Mouse (Mus musculus) large intestine, adult 2 months (tissue): ENCODE data around the gene Sptbn2. TPM values are rescaled to one million over a fixed set of nuclear protein-coding genes. Genes with fewer than 3 reads are reported as not detected.

Experiments used
- DNase-seq: peaks from one replicate; pipeline ENCODE4 v3.0.0-alpha.2; 2012; ENCODE audit warnings: low read depth, low spot score
- WGBS: fragments of 180-500 bp; shearing (Covaris S2); methylation state at CpG from one replicate; pipeline ENCODE4 v1.1.7; 2018; 5-methylcytosine and 5-hydroxymethylcytosine counted together
- polyA plus RNA-seq: library from polyadenylated mRNA; depleted of rRNA; stranded (reverse); fragments of >200 nt; gene quantifications from 2 replicates; pipeline ENCODE4 v1.2.3, GENCODE M21; 2012; rRNA removed

The Sptbn2 gene
- polyA plus RNA-seq, result 0.12 and 0.15 TPM in 2 replicates

DNA sequence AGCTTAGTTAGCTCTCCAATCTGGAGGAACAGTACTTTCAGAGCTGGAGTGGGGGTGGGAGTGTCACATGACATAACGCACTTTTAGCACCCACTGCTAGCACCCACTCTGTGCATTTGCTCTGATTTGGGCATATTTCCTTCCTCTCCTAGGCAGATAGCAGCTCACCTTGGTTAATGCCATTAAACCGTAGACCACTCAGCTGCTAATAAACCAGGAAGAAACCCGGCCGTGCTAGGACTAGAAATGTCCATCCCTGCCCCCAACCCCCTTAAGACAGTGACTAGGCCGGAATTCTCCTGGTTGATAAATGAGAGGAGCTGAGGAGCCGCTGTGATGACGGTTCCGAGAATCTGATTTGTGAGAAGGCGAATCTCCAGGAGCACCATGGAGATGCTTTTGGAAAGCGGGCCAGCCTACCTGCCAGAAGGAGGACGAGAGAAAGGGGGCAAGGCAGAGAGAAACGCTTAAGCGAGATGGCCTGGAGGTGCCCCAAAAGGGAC lies at the start of gene Sptbn2:
Gene Sptbn2 (plus strand): TSS at position 70 of the 503 bp plus-strand sequence.
- WGBS, result 64% methylated on average over 13 of the region's 13 CpGs
- no peak for DNase-seq

DNA sequence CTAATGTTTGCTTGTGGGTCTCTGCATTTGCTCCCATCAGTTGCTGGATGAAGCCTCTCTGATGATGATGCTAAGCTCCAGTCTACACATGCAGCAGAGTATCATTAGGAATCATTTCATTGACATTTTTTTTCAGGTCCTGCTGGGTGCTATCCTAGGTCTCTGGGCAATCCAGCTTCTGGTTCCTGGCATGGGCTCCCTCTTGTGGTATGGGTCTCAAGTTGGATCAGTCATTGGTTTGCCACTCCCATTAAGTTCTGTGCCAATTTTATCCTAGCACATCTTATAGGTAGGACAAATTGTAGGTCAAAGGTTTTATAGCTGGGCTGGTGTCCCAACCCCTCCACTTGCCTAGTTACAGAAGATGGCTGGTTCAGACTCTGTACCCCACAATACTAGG lies 44.2 kb upstream of the Sptbn2 start:
- DNase-seq, result no peak

GRCm38 (mm10) chr19:4670776-4671175 lies 40.2 kb upstream of the Sptbn2 start:
- DNase-seq, result peak; percentile 47
- WGBS, result 15% methylated on average over 4 of the region's 4 CpGs

- WGBS, result 24% methylated on average over 6 of the region's 6 CpGs
- peak; percentile 24 for DNase-seq
Observed at GRCm38 (mm10) chr19:4672401-4672800, 38.6 kb upstream of the Sptbn2 start.

GRCm38 (mm10) chr19:4694346-4694745 lies 16.6 kb upstream of the Sptbn2 start:
- WGBS, result 44% methylated on average over 3 of the region's 3 CpGs
- no peak for DNase-seq

GRCm38 (mm10) chr19:4697121-4697520 lies 13.8 kb upstream of the Sptbn2 start:
- 87% methylated on average over 3 of the region's 3 CpGs for WGBS
- no peak for DNase-seq

GRCm38 (mm10) chr19:4697721-4698120 lies 13.2 kb upstream of the Sptbn2 start:
- DNase-seq, result no peak
- 80% methylated on average over 9 of the region's 9 CpGs for WGBS

DNA sequence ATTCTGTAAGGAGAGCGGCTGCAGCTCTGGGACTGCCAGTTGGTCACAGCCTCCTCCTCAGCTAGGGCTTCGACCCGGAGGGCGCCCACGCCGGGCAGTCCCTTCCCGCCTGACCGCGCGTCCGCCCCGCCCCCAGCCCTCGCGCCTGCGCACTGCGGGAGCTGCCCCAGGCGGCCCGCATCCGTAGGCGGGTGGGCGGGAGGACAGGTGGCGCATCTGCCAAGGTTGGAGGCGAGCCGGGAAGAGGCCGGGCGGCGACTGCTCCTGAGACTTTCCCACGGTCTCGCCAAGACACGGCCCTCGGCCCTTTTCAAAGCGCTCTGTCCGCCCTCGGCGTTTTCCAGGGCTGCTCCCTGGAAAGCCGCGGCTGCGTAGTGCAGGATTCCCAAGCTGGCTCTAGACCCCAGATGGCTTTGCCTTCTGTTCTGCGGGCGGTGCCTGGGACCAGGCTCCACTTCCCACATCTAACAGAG lies 12.7 kb upstream of the Sptbn2 start, which contains the start of gene Gm960:
Gene Gm960 (minus strand): TSS at position 464 of the 473 bp plus-strand sequence.
- no peak for DNase-seq
- WGBS, result under 1% methylated on average over 40 of the region's 40 CpGs

DNA sequence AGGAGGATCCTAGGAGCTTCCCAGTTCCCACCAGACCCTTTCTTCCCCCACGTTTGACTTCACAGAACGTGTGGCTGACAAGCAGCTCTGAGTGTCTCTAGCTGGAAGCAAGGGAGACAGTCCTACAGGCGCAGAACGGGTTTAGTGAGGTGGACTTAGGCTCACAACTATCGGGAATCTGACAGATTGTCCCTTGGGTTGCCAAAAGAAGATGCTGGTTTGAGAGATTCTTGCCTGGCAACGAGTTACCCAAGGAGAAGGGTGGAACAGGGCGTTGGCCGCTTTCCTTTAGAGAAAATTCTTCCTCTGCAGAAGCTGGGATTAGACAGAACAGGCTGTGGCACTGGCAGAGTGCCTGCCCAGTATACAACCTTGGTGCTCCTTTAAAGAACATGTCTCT lies 12.1 kb upstream of the Sptbn2 start:
- DNase-seq, result no peak
- WGBS, result 20% methylated on average over 8 of the region's 8 CpGs

DNA sequence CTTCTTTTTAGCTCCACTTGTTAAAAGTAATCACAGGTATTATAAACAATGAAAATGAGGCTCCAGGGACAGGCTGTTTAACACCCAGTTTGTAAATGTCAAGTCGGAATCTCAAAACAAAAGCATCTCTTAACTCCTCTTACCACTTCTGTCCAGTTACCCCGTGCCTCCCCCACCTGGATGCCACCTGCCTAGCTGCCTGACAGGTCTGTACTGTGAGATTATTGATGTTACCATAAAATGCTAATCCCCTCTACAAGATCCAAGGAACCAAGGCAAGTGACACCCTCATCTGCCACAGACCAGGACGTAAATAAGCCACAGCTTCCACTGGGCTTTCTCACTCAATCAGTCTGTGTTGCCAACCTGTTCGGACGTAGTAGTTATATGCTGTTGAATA lies 11.1 kb upstream of the Sptbn2 start:
- DNase-seq, result no peak
- WGBS, result 61% methylated on average over 5 of the region's 5 CpGs

GRCm38 (mm10) chr19:4700656-4701055 lies 10.3 kb upstream of the Sptbn2 start:
- WGBS, result 75% methylated on average over 8 of the region's 8 CpGs
- no peak for DNase-seq

DNA sequence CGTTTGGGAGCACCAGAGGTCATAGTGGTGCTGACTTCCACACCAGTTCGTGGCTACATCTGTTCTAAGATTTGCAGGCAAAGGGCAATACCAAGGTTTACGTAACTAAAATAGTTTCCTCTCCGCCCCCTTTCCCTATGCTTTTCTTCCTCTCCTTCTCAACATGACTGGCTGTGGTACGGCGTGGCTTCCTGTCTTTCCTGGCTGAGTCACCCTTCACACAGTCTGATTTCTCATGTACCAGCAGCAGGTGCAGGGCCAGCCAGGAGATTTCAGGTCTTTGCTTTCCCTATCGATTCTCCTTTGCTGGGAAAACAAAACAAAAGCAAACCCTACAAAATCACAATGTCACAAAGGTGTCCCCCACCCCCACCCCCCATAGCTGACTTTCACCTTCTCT lies 9.7 kb upstream of the Sptbn2 start:
- WGBS, result 20% methylated on average over 7 of the region's 7 CpGs

GRCm38 (mm10) chr19:4708765-4709164 lies 2.2 kb upstream of the Sptbn2 start:
- DNase-seq, result no peak
- 64% methylated on average over 10 of the region's 10 CpGs for WGBS

More for the DNA sequence above, 9.7 kb upstream of the Sptbn2 start:
- no peak for DNase-seq

DNA sequence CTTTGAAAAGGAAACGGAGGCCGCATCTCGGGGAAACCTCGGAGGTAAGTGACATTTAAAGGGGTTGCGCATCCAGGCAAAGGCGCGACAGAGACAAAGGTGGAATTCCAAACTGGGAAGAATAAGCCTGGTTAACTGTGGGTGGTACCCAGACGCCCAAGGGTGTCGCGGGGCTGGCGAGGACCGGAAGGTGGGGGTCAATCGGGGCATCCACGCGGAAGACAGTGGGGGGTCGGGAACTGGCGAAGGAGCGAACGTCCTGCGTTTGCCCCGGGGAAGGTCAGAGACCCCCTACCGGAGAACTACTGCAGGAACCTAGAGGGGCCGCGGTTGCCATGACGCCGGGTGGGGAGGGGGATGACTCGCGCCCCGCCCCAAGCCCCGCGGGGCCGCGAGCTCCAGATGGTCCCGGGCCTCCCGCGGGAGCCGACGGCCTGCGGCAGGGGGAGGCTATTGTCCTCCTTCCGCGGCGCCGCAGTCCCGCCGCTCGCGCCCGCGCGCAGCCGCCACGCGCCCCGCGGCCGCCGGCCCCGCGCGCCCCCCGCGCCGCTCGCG lies 711 bp downstream of the Sptbn2 start:
- 5% methylated on average over 61 of the region's 65 CpGs for WGBS
- no peak for DNase-seq

DNA sequence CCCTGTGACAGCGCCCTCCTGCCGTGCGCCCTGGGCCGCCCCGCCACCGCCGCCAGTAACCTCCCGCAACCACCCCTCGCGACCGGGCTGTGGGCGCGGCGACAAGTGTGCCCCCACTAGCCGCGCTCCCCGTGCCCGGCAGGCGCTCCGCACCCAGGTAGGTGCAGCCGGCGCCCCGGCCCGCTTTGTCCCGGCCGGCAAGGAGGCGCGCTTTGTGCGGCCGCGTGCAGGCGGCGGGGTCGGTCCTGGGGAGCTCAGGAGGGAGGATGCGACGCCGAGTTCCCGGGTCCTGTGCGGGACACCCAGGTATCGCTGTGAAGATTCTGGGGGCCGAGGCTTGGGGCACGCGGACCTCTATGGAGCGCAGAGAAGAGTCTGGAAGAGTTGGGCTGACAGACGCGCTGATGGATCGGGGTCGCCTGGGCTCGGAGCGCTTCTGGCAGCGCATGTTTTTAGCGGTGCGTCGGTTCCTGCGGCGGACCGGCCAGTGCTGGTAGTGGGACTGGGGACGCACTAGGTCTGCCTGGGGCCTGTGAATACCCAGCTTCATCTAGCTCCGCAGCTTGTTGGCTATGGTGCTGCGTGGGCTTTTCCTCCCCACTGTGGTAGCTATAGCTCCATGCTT lies 1.3 kb downstream of the Sptbn2 start:
- 3% methylated on average over 60 of the region's 60 CpGs for WGBS
- no peak for DNase-seq

DNA sequence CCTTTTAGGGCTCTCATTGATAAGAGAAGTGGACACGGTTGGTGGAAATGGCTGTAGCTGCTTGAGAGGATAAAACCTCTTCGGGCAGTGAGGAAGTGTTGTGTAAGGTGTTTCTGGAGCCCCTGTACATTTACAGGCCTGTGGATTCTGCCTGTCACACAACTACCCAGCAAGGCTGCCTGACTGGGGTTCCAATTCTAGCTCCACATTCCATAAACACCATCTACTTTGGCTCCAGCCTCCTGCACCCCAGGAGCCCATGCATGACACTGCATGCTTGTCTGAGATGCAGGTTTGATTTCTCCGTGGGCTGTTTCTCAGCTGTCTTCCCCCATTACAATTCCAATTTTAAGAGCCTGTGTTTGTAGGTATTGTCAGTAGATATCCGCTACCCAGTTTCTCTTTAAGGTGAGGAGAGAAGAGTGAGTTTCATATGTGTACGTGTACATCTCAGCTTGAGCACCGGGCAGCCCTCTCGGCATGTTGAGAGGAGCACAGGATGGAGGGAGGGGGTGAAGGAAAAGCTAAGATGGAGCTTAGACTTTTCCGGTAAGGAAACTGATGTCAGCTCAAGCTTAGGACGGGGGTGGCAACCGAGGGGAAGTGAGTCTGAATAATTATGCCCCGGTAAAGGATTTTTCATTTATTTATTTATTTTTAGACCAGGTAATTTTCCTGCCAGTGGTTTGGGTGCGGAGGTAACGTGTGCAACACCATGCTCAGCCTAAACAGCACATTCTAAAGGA lies 2.0 kb downstream of the Sptbn2 start:
- DNase-seq, result no peak
- 61% methylated on average over 13 of the region's 13 CpGs for WGBS

- 83% methylated on average over 3 of the region's 3 CpGs for WGBS
- DNase-seq, result no peak
Observed at GRCm38 (mm10) chr19:4713886-4714285, 2.9 kb downstream of the Sptbn2 start.

DNA sequence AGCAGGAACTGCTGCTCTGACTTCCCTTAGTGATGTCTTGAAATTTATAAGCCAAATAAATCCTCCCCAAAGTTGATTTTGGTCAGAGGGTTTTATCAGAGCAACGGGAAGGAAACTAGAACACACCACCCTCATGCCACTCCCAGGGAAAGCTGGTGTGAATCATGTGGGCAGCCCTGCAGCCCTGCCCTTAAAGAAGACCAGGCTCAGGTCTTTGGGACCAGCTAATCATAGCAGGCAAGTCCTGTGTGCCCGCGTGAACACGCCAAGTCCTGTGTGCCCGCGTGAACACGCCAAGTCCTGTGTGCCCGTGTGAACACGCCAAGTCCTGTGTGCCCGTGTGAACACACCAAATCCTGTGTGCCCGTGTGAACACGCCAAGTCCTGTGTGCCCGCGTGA lies 5.8 kb downstream of the Sptbn2 start:
- DNase-seq, result no peak
- WGBS, result 93% methylated on average over 14 of the region's 14 CpGs

DNA sequence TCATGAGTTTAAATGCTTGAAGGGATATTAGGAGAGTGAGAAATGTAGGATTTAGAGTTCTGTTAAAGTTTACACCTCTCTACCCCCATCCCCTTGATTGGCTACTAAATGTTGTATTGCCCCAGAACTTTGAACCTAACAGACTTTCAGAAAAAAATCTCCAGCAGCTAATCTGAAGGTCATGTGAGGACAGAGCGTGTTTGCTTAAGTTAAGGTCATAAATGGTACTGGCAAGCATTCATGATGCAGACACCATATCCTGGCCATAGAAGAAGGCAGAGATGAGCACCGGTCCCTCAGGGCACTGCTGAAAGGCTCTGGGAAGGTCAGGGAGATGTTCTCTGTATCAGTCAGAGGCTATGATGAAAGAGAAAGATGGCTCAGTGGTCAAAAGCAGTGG lies 6.3 kb downstream of the Sptbn2 start:
- WGBS, result 38% methylated on average over 2 of the region's 2 CpGs
- DNase-seq, result no peak

- DNase-seq, result no peak
- 14% methylated on average over 12 of the region's 12 CpGs for WGBS
Observed at GRCm38 (mm10) chr19:4718716-4719115, 7.7 kb downstream of the Sptbn2 start.

DNA sequence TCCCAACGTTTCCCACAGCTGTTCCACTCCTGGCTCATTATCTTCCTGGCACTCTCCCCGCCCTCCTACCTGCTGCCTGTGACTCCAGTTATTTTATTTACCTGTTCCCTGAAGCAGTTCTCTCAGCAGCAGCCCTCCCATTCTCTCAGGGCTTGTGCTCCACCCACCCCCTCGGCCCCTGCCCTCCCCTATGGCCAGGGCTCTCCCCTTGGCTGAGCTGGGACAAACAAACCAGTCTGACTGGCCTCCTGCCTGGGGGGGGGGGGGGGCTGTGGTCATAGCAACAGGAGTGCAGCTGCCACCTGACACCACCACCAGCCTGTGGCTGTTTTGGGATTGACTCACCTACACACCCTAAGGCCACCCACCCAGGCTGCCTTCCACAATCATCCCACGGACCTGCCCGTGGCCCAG lies 8.4 kb downstream of the Sptbn2 start:
- 6% methylated on average over 5 of the region's 5 CpGs for WGBS
- DNase-seq, result peak; percentile 35
